Mouse (Mus musculus) heart, embryonic 10.5 days (tissue): ENCODE results near the gene Rere. TPM values are rescaled to one million over a fixed set of nuclear protein-coding genes. Genes with fewer than 3 reads are reported as not detected.
"Not testable (repeated sequence)": the region's sequence is repeated elsewhere in the genome, so short reads cannot be mapped to it uniquely, and the experiment has no call there.

Experiments
- DNase-seq: peaks from one replicate; pipeline ENCODE4 v3.0.0-alpha.2; 2017; ENCODE audit warnings: low spot score
- H3K27ac ChIP-seq: fragments of 300-500 bp; sonication (generic); 2 replicates; pipeline ENCODE4 v1.5.1; 2016; ENCODE audit warnings: mild to moderate bottlenecking
- H3K27me3 ChIP-seq: fragments of 300-500 bp; sonication (generic); 2 replicates; pipeline ENCODE4 v1.6.1; 2016; ENCODE audit warnings: mild to moderate bottlenecking; ENCODE audit not compliant: poor library complexity, insufficient read depth, severe bottlenecking
- H3K36me3 ChIP-seq: fragments of 300-500 bp; sonication (generic); 2 replicates; pipeline ENCODE4 v1.6.1; 2016; ENCODE audit warnings: mild to moderate bottlenecking, moderate library complexity
- H3K4me1 ChIP-seq: fragments of 300-500 bp; sonication (generic); 2 replicates; pipeline ENCODE4 v1.6.1; 2016; ENCODE audit warnings: mild to moderate bottlenecking
- H3K4me3 ChIP-seq: fragments of 300-500 bp; sonication (generic); 2 replicates; pipeline ENCODE4 v1.5.1; 2016; ENCODE audit warnings: mild to moderate bottlenecking, moderate library complexity
- H3K9me3 ChIP-seq: fragments of 300-500 bp; sonication (generic); 2 replicates; pipeline ENCODE4 v1.6.1; 2016; ENCODE audit warnings: mild to moderate bottlenecking, moderate library complexity
- WGBS: fragments of 180-500 bp; shearing (Covaris S2); methylation state at CpG from one replicate; pipeline ENCODE4 v1.1.7; 2016; 5-methylcytosine and 5-hydroxymethylcytosine counted together
- polyA plus RNA-seq: library from polyadenylated mRNA; unstranded; fragments of >200 nt; fragmentation: Nextera tagmentation; extraction: Ambion mirVana; gene quantifications from 2 replicates; pipeline ENCODE4 v1.2.1, GENCODE M21; 2016

The Rere gene
- polyA plus RNA-seq, 1 experiment from 2014 or later, result 31.6 TPM

GRCm38 (mm10) chr4:150540392-150541094, 259.1 kb downstream of the Rere start:
- Histone ChIP-seq H3K9me3 (no peaks in the 10 kb centered on the region), H3K4me1 (no peaks in the 10 kb centered on the region), H3K27me3 (no peaks in the 10 kb centered on the region), H3K4me3 (no peak overlapping the region), H3K27ac (no peak overlapping the region), H3K36me3 (peaks cover 28% of the 10 kb centered on the region)
- WGBS, result 58% methylated on average over 5 of the region's 5 CpGs
- no peak for DNase-seq

DNA sequence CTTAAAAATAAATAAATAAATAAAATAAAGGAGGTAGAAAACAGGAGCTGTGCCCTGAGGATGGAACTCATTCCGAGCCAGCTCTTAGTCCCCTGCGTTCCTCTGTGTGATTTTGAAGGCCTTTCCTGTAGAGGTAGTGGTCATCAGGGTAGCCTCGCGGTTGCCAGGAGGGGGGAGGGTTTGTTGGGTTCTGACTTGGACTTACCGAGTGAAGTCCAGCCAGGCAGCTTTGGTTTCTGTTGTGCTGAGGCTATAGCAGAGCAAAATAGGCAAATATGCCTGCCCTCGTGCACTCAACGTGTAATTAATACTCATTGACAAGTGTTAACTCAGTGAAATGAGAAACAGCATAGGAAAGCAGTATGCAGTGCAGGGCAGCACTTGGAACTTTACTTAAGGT, 262.8 kb downstream of the Rere start:
- no peak overlapping the region for H3K4me3 ChIP-seq
- H3K4me1 ChIP-seq, result peaks cover under 1% of the 10 kb centered on the region; the same call in 1 of the 2 replicates
- H3K27me3 ChIP-seq, result no peaks in the 10 kb centered on the region
- no peak for DNase-seq
- 84% methylated on average over 7 of the region's 7 CpGs for WGBS
- no peaks in the 10 kb centered on the region for H3K9me3 ChIP-seq
- peaks cover 20% of the 10 kb centered on the region for H3K36me3 ChIP-seq
- H3K27ac ChIP-seq, result no peak overlapping the region

GRCm38 (mm10) chr4:150544652-150545258, 263.3 kb downstream of the Rere start:
- no peaks in the 10 kb centered on the region for H3K27me3 ChIP-seq
- WGBS, result 76% methylated on average over 10 of the region's 10 CpGs
- no peaks in the 10 kb centered on the region for H3K9me3 ChIP-seq
- peaks cover 19% of the 10 kb centered on the region for H3K36me3 ChIP-seq
- peaks cover 6% of the 10 kb centered on the region for H3K4me1 ChIP-seq
- H3K4me3 ChIP-seq, result no peak overlapping the region
- H3K27ac ChIP-seq, result no peak overlapping the region
- DNase-seq, result no peak

DNA sequence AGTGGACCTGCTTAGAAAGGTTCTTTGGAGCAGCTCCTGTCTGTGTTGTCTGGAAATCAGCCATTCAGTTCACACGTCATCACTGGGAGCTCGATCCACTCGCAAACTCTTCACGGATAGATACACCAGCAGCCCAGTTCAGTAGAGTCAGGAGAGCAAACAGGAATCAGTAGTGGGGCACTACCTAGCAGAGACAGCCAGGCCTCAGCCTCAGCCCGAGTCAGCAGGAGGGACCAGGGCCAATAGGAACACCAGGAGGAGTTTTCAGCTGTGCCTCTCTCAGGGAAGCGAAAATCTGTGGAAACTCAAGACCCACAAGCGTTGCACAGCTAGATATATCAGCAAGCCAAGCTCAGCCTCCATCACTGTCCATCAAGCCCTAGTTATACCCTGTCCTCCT, 264.3 kb downstream of the Rere start:
- Histone ChIP-seq H3K27me3 (no peaks in the 10 kb centered on the region), H3K36me3 (peaks cover 25% of the 10 kb centered on the region), H3K4me3 (no peak overlapping the region), H3K4me1 (peaks cover 16% of the 10 kb centered on the region), H3K9me3 (no peaks in the 10 kb centered on the region), H3K27ac (no peak overlapping the region)
- WGBS, result 72% methylated on average over 7 of the region's 7 CpGs
- no peak for DNase-seq

- not testable (repeated sequence) for H3K9me3 ChIP-seq, H3K27me3 ChIP-seq, DNase-seq, H3K27ac ChIP-seq, H3K4me3 ChIP-seq
- Histone ChIP-seq H3K36me3 (peaks cover 25% of the 10 kb centered on the region), H3K4me1 (peaks cover 21% of the 10 kb centered on the region)
- 93% methylated on average over 4 of the region's 4 CpGs for WGBS
These were observed 264.9 kb downstream of the Rere start for GRCm38 (mm10) chr4:150546296-150546695.

DNA sequence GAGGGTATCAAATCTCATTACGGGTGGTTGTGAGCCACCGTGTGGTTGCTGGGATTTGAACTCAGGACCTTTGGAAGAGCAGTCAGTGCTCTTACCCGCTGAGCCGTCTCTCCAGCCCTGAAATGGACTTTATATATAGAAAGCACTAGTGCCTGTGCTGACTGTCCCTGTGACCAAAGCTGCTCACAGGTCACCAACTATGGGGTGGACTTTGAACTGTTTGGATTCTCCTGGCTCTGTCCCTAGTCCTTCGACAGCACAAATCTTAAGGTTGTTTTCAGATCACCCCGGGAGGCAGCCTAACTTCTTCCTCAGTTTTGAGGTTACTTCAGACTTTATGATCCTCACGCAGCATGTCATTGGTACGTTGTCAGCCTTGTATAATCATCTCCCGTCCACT, 267.9 kb downstream of the Rere start:
- WGBS, result 91% methylated on average over 9 of the region's 9 CpGs
- H3K27ac ChIP-seq, result peak overlapping the region; percentile 75
- no peak overlapping the region for H3K4me3 ChIP-seq
- H3K27me3 ChIP-seq, result no peaks in the 10 kb centered on the region
- no peak for DNase-seq
- H3K36me3 ChIP-seq, result peaks cover 21% of the 10 kb centered on the region
- H3K4me1 ChIP-seq, result peaks cover 42% of the 10 kb centered on the region
- H3K9me3 ChIP-seq, result no peaks in the 10 kb centered on the region

- Histone ChIP-seq H3K27ac (peak overlapping the region; percentile 75), H3K27me3 (no peaks in the 10 kb centered on the region), H3K4me1 (peaks cover 42% of the 10 kb centered on the region), H3K4me3 (no peak overlapping the region), H3K9me3 (no peaks in the 10 kb centered on the region), H3K36me3 (peaks cover 26% of the 10 kb centered on the region)
- WGBS, result 68% methylated on average over 12 of the region's 12 CpGs
- no peak for DNase-seq
These were observed 268.7 kb downstream of the Rere start for GRCm38 (mm10) chr4:150549989-150550716.

DNA sequence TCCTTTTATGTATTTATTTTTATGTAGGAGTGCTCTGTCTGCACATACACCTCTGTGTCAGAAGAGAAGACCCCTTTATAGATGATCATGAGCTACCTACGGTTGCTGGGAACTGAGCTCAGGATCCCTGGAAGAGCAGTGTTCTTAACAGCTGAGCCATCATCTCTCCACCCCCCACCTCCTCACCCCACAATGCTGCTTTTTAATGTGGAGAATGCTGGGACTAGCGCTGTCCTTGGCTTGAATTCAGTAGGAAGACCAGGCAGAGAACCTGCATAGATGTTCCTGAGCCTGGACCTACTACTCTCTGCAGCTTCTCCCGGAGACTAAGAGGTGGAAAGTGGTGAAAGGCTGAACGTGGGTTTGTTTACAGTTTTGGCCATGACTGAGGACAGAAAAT, 269.9 kb downstream of the Rere start:
- no peaks in the 10 kb centered on the region for H3K9me3 ChIP-seq
- no peak for DNase-seq
- H3K36me3 ChIP-seq, result peaks cover 21% of the 10 kb centered on the region
- H3K27ac ChIP-seq, result 0 out of 2 replicates have a peak overlapping the region, but pooled peaks have one; percentile 2
- peaks cover 53% of the 10 kb centered on the region for H3K4me1 ChIP-seq
- H3K27me3 ChIP-seq, result no peaks in the 10 kb centered on the region
- WGBS, result 83% methylated on average over 4 of the region's 4 CpGs
- no peak overlapping the region for H3K4me3 ChIP-seq

DNA sequence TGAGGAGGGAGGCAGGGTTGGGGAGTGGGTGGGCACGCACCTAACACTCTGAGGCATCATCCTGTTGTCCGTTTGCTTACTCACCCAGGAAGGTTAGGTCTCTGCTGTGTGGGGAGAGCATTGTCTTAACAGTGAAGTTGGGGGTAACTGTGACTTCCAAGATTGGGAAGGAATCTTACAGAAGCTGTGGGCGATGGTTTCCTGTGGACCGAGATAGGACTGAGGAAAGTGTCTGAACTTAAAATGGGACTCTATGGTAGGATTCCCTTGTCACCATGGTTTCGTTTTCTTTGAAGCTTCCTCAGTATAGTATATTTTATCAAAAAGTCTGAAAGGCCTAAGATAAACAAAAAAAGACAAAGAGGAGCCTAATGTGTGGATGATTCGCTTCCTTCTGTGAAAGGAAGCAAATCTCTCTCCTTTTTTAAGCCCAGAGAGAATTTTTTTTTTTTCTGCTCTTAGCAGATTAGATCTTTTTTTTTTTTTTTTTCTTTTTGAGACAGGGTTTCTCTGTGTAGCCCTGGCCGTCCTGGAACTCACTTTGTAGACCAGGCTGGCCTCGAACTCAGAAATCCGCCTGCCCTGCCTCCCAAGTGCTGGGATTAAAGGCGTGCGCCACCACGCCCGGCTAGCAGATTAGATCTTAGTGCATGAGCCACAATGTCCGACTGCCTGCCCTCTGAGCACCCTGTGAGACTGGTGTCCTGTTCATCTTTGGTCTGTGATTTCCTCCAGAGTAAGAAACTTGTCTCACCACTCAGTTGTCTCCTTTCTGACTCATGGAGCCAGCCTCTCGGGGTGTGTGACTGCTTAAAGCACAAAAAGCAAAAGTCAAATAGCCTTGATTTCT, 271.5 kb downstream of the Rere start:
- Histone ChIP-seq H3K4me1 (peaks cover 67% of the 10 kb centered on the region), H3K27me3 (no peaks in the 10 kb centered on the region), H3K9me3 (no peaks in the 10 kb centered on the region), H3K36me3 (peaks cover 19% of the 10 kb centered on the region), H3K27ac (peak overlapping the region; percentile 29; the same call in 1 of the 2 replicates), H3K4me3 (no peak overlapping the region)
- no peak for DNase-seq
- 65% methylated on average over 15 of the region's 15 CpGs for WGBS

DNA sequence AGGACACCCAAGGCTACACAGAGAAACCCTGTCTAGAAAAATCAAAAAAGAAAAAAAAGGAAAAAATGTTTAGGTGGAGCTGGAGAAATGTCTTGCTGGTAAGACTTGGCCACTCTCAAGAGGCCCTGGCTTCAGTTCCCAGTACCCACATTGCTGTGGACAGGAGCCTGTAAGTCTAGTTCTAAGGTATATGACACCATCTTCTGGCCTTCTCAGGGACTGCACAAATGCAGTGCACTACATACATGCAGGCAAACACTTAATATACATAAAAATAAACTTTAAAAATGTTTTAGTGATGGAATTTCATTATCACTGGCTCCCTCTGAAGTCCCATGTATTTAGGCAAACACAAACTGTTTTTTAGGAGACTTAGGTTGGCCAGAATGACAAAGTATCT, 274.3 kb downstream of the Rere start:
- Histone ChIP-seq H3K9me3 (no peaks in the 10 kb centered on the region), H3K36me3 (0 out of 2 replicates have a peak, but pooled peaks cover 9% of the 10 kb centered on the region), H3K27me3 (no peaks in the 10 kb centered on the region), H3K4me1 (peaks cover 61% of the 10 kb centered on the region), H3K27ac (peak overlapping the region; percentile 81; the same call in 1 of the 2 replicates), H3K4me3 (no peak overlapping the region)
- no peak for DNase-seq

- Histone ChIP-seq H3K4me3 (peak overlapping the region; percentile 42), H3K27me3 (no peaks in the 10 kb centered on the region), H3K27ac (peak overlapping the region; percentile 81), H3K9me3 (no peaks in the 10 kb centered on the region), H3K36me3 (0 out of 2 replicates have a peak, but pooled peaks cover 9% of the 10 kb centered on the region), H3K4me1 (peaks cover 61% of the 10 kb centered on the region)
- 17% methylated on average over 17 of the region's 17 CpGs for WGBS
- DNase-seq, result peak; percentile 89
These were observed 275.2 kb downstream of the Rere start for GRCm38 (mm10) chr4:150556382-150557221.

DNA sequence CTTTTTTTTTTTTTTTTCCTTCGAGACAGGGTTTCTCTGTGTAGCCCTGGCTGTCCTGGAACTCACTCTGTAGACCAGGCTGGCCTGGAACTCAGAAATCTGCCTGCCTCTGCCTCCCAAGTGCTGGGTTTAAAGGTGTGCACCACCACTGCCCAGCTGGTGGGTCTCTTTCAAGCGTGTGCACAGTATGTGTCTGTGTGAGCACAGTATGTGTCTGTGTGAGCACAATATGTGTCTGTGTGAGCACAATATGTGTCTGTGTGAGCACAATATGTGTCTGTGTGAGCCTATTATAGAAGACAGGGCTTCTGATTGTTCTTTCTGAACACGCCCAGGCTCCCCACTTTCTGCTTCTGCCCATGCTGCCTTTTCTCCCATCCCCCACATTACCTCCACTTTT, 275.8 kb downstream of the Rere start:
- not testable (repeated sequence) for H3K4me3 ChIP-seq, DNase-seq, H3K27me3 ChIP-seq, H3K36me3 ChIP-seq, H3K27ac ChIP-seq, H3K9me3 ChIP-seq
- WGBS, result 79% methylated on average over 3 of the region's 3 CpGs
- H3K4me1 ChIP-seq, result peaks cover 55% of the 10 kb centered on the region
